Mouse (Mus musculus) right cerebral cortex, postnatal 14 days (tissue): ENCODE measurements around the gene Mmp21.
"Not testable (repeated sequence)": the region's sequence is repeated elsewhere in the genome, so short reads cannot be mapped to it uniquely, and the experiment has no call there.

ENCODE experiments used
- DNase-seq: peaks from one replicate; pipeline ENCODE4 v3.0.0; 2022

Mmp21 gene

DNA sequence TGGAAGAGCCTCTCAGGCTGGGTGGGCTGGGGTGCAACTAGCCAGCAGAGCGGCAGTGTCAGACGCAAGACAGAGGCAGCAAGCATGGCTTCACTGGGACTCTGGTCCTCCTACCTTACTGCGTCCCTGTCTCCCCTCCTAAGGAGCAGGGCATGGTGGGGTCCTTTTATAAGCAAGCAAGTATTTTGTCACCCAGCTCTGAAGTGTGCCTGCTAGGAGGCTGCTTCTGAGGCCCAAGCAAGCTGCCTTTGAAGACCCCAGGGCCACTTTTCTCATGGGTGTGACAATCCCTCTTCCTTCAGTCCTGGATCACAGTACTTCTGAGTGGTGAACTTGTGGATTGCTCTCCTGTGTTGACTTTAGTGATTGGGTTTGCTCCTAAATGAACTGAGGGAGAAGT is at the start of gene Mmp21:
Mmp21 (minus strand) TSS at position 101 of the 400 bp plus-strand sequence.
- no peak for DNase-seq

DNA sequence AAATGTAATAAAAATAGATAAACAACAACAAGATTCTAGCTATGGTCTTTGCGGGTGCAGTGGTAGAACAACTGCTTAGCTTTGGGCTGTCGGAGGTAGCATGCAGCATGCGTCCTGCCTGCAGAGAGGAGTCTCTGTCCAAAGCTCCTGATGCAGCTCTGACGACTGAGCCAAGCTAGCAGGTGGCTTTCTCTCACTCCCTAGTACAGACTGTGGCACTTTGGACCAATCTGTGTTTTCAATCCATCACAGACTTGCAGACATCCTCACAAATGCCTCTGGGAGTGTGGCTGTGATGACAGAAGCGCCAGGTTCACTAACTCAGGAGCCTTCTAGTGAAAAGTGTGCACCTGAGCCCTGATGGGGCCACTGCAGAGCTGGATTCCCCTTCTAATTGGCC is 49.5 kb upstream of the Mmp21 start:
- no peak for DNase-seq

DNA sequence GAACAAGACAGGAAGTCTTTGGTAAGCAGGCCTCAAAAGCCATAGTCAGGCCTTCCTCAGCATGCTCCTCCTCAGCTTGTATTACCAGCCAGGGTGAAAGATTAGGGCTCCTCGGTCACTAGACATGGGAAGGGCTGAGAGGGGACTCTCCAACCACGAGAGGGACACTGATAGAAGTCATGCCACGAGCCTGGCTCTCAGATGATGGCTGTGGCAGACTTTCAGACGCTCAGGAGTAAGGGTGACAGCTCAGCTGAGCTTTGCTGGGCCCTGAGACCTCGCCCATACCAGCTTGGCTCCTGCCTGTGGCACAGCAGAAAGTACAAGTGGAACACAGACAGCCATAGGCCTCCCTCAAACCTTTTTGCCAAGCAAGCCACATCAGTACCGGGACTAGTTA is 47.2 kb upstream of the Mmp21 start:
- no peak for DNase-seq

DNA sequence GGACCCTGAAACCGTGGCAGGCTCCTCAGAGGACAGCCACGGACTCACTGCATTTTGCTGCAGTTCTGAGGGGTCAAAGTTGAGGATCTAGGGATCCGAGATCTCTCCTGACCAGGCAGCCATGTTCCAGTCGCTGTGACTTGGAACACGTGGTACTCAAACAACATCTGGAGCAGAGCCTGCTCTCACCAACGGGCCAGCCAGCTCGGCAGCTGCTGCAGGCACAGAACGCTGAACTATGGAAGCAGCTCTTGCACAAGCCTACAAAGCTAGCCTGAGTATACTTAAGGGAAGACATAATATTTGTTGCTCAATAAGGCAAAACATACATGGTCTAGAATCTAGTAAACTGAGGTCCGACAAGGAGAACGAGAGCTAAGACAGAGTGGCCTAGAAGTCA is 45.7 kb upstream of the Mmp21 start:
- DNase-seq: no peak

DNA sequence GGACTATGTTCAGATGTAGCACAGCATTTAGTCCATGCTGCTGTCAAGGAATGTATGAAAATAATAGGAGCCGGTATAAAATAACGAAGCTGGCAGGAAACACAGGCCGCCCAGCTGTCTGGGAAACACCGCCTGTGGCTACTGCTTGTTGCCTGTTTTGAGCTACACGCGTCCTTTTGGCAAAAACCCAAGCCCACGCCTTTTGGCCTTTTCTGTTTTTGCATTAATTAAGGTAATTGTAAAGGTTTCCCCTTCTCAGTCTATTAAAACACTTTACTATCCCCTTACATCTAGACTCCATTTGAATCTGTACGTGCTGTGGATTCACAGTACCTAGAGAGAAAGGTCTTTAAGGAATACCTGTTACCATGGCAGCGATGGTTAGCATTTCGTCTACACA is 45.0 kb upstream of the Mmp21 start:
- no peak for DNase-seq

DNA sequence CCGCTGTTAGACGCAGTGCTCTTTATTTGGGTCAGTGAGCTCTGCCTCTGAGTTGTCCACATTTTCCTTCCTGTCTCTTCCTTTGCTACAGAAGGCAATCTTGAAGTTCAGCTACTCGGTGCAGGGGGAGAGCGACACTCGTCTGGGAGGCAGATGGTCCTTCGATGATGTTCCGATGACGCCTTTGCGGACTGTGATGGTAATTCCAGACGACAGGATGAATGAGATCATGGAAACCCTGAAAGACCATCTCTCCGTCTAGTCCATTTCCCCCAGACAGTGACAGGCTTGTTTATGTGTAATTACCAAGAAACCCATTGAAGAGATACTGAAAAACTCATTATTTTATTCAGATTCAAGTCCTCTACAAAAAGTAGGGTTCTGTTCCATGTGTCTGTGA is 40.8 kb upstream of the Mmp21 start:
- no peak for DNase-seq

DNA sequence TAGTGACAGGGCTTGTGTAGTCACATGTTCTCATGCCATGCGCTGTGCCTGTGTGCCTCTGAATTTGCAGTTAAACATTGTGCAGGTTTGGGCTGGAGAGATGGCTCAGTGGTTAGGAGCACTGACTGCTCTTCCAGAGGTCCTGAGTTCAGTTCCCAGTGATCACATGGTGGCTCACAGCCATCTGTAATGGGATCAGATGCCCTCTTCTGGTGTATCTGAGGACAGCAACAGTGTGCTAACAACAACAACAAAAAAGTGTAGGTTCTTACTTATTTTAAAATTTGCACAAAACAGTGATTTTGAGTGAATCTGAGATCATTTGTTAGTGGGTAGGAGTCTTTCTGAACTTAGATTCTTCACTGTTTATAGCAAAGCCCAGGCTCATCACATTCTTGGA is 38.7 kb upstream of the Mmp21 start:
- DNase-seq: no peak

DNA sequence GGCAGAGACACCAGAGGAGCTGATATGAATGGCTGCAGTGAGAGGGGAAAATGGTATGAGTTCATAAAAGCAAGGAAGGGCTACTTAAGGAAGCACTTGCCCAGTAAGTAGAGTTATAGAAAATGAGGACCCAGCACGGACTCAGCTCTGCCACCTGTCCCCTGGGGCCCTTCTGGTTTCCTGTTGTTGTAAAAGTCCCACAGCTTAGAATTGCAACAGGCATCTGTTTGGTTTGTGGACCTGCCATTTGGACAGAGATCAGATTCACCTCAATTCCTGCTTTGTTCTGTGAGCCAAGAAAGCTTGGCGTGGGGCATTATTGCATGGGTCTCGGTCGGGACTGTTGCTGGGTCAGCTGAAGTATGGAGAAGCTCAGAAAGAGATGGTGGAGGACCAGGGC is 35.5 kb upstream of the Mmp21 start:
- no peak for DNase-seq

DNA sequence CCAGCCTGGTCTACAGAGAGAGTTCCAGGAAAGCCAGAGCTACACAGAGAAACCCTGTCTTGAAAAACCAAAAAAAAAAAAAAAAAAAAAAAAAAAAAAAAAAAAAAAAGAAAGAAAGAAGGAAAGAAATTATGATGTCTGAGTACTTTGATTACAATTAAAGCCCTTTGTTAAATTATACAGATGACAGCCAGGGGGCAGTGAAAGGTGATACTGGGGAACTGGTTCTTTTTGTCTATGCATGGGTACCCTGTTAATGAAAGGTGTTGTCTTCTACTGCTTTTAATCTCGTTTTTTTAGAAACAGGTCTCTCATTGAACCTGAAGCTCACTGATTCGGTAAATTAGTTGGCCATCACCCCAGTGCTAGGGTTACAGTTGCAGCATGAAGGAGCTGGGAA is 27.4 kb upstream of the Mmp21 start:
- DNase-seq: no peak

DNA sequence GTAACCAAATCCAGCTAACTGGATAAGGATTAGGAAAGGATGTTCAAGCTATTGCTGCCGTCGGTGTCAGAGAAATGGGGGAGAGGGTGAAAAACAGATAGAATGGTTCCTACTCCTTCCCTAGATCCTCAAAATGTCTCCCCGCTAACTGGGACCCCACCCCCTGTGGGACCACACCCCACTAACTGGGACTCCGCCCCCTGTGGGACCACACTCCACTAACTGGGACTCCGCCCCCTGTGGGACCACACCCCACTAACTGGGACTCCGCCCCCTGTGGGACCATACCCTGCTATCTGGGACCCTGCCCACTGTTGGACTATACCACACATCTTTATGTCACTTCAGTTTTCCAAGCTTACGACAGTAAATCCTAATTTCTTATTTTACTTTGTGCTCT is 24.0 kb upstream of the Mmp21 start:
- no peak for DNase-seq

DNA sequence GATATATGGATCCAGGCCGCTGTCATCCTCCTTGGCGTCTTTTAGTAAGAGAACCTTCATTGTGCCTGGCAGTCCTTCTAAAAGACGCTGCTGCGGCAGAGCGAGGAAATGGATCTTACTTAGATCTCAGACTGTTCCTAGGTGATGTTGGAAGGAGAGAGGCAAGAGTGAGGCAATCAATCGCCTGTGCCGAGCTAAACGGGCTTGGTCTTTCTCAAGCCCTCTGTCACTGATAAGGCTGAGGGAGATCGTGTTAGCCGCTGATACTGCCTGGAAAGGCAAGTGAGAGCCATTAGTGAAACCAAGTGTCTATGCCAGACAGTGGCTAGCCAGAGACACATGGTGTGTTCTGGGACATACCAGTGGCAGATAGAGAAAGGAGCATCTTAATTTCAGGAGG is 22.5 kb upstream of the Mmp21 start:
- DNase-seq: no peak

DNA sequence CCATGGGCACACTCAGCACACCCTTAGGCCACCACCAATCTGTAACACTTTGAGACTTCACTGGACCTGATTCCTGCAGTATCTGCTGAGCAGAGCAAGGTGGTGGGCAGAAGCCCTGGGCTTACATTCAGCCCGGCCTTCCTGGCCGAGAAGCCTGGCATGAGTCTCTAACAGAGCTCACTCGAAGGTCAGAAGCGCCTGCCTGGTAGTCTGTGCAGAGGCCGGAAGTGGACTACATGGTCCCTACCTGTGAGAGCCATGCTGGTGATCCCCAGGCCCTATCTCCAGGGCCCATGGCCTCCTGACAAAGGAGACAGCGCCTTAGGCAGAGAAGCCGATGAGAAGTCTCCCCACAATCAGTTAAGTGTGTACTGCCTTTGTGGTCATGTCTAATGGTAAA is 21.5 kb upstream of the Mmp21 start:
- no peak for DNase-seq

DNA sequence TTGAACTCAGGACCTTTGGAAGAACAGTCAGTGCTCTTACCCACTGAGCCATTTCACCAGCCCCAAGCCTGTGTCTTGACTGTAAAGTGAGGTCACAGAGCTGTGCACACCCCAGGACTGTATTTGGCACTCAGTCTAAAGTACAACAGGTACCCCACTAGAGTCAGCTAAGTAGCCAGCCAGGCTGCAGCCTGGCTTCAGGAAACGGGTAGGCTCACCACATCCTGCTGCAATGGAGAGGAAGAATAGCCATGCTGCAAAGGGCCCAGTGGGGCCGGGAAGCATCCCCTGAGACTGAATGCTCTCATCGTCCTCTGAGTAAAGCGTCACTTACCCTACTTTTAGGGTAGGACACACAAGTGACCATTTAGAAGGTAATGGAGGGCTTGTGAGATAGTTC is 20.0 kb upstream of the Mmp21 start:
- DNase-seq: no peak

DNA sequence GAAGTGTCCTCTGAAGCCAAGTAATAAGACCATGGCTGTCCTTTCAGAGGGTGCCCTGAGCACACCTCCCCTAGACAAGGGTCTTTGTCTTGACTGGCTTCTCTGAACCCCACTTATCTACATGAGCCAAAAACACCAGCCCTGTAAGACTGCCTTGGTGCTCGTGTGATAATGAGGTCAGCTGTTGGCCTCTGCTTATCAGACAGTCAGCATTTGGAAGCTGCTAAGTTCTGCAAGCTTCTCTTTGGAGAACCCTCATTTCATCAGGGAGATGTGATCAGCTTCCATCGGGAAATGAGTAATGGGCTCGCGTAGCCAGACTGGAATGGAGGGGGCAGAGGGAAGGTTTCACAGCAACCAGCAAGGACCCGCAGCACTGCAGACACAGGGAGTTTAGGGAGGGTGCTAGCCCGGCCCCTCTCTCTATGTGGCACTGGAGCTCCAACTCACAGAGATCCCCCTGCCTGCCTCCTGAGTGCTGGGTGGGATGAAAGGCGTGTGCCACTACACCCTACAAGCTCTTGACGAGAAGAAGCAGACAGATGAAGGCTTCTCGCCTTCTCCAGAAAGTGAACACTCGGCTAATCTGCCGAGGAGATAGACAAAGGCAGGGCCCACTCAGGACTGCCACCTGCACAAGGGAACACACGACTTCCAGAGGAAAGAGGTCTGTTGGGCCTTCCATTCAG is 18.3 kb upstream of the Mmp21 start:
- DNase-seq: no peak

DNA sequence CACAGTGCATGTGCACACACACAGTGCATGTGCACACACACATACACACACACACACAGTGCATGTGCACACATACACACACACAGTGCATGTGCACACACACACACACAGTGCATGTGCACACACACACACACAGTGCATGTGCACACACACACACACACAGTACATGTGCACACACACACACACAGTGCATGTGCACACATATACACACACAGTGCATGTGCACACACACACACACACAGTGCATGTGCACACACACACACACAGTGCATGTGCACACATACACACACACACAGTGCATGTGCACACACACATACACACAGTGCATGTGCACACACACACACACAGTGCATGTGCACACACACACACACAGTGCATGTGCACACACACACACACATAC is 5.8 kb upstream of the Mmp21 start:
- DNase-seq: not testable (repeated sequence)

DNA sequence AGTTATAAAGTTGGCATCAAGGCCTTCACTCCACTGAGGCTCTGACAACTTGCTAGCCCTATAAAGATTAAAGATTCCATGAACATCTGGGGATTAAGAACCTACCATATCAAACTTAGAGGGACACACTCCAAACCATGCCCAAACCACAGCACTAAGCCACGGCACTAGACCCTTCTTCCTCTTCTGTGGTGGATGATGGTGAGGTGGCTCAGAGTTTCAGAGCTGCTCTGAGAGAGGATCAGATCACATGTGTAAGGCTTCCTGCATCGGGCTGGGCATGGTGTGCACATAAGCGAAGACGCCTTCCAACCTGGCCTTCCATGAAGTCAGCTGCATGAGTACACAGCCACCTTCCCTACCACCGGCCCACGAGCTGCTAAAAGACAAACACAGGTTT is 4.8 kb upstream of the Mmp21 start:
- DNase-seq: no peak

DNA sequence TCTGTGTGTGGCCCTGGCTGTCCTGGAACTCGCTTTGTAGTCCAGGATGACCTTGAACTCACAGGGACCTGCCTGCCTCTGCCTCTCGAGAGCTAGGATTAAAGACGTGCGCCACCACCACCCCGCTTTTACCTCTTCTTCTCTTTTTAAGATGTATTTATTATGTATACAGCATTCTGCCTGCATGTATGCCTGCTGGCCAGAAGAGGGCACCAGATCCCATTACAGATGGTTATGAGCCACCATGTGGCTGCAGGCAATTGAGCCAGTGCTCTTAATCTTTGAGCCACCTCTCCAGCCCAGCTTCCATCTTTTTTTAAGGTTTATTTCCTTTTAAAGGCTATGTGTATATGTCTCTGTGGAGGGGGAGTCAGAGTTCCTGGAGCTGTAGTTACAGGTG is 4.2 kb upstream of the Mmp21 start:
- DNase-seq: no peak

DNA sequence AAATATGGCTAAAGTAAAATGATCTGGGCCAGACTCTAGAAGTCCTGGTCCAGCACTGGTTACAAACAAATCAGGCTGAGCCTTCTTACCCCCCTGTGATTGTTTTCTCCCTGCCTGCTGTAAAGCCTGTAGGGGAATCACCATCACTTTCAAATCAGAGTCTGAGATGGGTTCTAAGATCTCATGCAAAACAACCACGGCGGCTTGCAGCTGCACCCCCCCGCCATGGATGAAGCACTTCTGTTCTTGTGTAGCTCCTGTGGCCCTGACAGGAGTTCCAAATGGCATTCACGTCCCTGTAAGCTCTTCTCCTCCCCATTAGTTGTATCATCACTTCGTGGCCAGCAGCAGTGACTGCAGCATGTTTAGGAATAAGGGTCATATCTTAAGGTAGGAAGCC is 3.8 kb upstream of the Mmp21 start:
- DNase-seq: no peak

DNA sequence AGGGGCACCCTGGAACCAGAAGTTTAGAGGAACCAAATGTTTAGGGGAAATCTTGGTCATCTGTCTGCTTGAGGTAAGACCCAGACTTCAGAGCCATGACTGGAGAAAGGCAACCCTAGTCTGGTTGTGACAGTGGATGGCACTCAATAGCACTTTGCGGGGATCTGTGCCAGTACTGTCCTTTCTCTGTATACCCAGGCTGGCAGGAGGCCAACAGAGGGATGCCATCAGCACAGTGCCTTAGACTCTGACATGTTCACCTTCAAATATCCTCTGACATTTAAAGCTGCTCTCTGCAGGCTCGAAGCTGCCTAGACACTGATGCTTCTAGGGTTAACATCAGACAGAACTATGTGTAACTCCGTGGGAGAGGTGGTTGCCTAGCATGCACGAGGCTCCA is 422 bp downstream of the Mmp21 start:
- DNase-seq: no peak

DNA sequence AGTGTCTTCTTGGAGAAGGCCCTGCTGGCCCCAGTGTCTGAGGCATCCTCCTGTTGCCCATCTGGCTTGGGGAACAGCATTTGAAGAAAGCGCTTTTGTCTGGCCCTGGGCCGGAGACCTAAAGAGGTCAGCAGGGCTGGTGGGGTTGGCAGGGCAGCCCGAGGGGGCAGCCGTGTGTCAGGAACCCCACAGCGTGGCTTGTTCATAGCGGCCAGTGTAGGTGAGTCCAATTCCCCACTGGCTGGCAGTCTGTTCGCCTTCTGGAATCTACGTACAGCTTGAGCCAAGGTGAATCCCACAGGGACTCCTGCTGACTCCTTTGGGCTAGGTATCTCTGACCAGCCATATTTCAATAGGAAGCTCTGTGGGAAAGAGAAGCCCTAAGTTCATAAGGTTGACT is 1.1 kb downstream of the Mmp21 start:
- no peak for DNase-seq

DNA sequence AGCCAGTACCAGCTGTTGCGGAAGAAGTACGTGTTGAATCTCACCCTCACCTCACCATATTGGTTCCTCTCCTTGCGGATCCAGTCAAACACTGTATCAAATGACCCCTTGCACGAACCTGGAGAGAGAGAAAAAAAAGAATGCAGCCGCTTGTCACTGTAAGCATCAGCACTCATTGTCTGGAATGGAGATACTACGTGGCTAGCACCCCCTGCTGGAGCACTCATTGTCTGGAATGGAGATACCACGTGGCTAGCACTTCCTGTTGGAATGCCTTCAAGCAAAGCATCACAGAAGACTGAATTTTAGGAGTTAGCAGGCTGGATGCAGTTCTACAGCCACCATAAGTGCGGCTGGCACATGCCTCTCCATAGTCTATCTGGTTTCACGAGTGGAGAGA is 3.9 kb downstream of the Mmp21 start:
- no peak for DNase-seq

DNA sequence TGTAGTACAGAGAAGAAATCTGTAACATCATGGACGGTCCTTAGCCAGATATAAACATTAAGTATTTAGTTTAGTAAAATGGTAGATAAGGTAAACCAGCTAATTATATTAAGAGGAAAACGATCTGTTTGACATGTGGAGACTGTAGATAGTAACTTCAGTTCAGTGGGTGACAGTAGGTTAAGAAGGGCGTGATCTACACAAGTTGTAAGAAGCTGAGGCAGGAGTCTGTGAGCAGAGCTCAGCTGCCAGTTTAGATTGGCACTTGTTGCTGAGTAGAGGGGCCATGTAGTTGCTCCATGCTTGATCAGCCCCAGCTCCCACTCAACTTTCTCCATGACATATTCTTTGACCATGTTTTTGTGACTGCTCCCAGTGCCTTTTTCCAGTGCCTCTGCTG is 9.0 kb downstream of the Mmp21 start:
- DNase-seq: no peak

DNA sequence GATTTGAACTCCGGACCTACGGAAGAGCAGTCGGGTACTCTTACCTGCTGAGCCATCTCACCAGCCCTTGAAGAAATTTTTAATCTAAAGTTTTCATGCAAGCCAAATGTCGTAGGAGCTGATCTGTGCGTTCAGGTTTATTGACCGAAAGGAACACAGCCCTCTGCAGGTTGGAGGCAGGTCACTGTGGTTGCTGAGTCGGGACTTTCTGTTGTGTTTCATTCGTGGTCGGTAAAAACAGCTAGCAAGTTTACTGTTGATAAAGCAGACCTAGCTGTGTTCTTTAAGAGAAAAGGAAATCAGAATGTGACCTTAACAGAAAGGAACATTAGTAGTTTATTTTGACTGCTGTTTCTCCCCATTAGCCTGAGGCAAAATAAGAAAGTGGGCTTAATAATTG is 9.9 kb downstream of the Mmp21 start:
- no peak for DNase-seq

DNA sequence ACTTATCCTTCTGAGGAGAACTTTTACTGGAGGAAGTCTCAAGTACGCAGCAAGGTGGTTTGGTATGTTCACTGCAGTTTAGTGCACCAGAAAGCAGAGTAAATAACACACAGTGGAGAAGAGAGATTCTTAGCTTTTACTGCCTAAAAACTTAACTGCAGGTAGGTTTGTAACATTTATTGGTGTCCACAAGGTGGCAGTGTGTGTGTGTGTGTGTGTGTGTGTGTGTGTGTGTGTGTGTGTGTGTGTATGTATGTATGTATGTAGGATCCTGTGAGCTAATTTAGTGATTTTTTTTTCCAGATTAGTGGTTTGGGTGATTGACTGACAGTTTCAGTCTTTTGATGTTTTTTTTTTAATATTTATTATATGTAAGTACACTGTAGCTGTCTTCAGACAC is 10.8 kb downstream of the Mmp21 start:
- DNase-seq: no peak

DNA sequence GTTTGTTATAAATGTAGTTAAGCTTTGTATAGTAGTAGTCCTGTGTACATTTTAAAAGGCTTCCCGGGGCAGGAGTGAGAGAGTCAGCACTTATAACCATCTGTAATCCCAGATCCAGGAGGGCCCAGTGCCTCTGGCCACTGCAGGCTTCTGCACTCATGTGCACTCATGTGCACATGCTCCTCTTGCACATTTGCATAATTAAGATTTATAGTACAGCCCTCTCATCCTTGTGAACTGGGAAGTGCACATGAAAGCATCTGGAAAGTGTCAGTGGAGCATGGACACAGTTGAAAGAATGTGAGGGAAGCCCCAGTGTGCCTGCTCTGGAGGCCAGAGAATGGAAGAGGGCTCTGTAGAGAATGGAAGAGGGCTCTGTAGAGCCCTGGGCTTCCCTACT is 17.4 kb downstream of the Mmp21 start:
- no peak for DNase-seq

DNA sequence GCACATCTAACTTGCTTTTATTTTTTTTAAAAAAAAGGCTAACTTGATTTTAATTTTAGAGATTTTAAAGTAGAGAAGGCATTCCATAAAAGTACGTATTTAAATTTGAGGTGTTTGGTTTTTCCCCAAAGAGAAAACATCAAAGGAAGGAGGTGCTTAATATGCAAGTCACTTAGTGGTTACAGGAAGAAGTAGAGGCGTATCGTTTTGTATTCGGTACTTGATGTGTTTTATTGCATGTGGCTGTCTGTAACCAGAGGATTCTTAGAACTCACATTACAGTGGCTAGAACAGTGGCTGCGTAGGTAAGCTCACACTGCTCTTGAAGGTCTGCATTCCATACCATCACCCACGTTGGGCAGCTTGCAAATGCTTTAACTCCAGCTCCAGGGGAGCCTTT is 34.1 kb downstream of the Mmp21 start:
- no peak for DNase-seq
